Mouse (Mus musculus) layer of hippocampus, adult 11-12 months (tissue): ENCODE results near the gene Bmp3.

Experiments
- DNase-seq: peaks from one replicate; pipeline ENCODE4 v3.0.0; 2022; ENCODE audit warnings: low spot score

The Bmp3 gene

GRCm38 (mm10) chr5:98854264-98854626 lies at the start of gene Bmp3:
Gene Bmp3, plus strand, starts transcription at chr5:98854415.
- DNase-seq: no peak

DNA sequence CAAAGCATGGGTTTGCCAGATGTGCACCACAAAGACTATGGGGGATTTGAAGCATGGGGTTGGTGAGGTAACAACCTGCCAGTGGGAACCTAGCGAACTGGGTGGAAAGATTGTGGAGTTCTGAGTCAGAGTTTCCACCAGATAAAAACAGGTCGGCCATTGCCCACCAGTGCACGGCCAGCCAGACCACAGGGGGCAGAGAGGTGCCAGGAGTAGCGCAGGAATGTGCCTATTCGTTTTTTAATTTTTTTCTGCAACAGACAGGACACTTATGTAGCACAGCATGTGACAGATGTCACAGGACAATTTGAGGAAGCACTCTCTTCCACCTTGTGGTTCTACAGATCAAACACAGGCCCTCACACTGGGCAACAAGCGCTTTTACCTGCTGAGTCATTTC lies 49.5 kb upstream of the Bmp3 start:
- no peak for DNase-seq

- no peak for DNase-seq
Measured at GRCm38 (mm10) chr5:98806492-98806891, 47.7 kb upstream of the Bmp3 start.

- DNase-seq: no peak
Measured at GRCm38 (mm10) chr5:98807022-98807421, 47.2 kb upstream of the Bmp3 start.

DNA sequence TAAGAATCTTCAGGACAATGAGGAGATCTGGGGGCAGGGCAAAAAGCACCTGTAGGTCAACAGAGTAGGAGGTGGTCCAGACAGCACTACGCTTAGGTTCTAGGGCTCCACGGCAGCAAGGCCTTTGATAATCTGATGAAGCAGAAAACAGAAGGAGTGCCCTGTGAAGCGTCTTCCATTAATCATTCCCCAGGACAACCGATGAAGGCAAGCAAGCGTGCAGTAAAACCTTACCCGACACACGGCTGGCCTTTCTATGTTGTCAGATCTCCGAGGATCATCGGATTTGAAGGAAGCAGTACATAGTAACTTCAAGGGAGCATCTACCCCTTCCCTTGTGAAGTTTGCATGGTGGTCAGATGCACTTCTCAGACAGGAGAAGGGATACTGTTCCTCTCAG lies 46.3 kb upstream of the Bmp3 start:
- no peak for DNase-seq

GRCm38 (mm10) chr5:98812380-98812779 lies 41.8 kb upstream of the Bmp3 start:
- DNase-seq: no peak

- no peak for DNase-seq
Measured at GRCm38 (mm10) chr5:98815269-98815668, 38.9 kb upstream of the Bmp3 start.

DNA sequence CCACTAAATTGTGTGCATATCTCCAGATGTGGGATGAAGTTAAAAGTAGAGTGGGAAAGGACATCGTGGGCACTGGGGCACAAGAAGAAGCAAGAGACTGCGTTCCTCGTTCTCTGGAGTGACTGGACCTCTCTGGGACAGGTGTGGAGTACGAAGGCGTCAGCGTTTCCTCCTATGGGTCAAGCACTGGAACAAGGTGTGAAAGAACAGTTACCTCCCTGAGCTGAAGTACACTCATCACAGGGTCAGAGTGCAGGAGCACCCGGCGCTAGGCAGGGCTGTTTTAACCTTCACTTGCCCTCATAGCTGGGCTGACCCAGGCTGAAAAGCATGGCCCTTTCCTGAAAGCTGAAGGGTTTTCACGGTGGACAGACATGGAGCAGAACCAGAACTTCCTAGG lies 20.5 kb upstream of the Bmp3 start:
- DNase-seq: no peak

DNA sequence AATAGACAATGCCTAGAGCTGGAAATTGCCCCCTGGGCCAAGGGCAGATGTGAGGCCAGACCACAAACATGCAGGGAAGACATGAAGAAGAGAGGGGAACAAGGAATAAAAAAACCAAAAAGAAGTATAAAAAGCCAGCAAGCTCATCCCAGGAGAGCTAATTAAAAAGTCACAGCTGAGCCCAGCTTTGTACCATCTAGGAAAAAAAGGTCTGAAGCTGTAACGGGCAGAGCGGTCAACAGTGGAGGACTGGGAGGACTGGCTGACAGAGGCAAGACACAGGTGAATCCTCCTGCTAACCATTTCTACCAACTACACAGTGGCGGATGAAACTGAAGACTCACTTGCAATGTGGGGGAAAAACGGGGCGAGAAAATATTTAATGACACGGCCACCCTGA lies 19.9 kb upstream of the Bmp3 start:
- no peak for DNase-seq

GRCm38 (mm10) chr5:98842600-98843310 lies 11.5 kb upstream of the Bmp3 start:
- DNase-seq: no peak

DNA sequence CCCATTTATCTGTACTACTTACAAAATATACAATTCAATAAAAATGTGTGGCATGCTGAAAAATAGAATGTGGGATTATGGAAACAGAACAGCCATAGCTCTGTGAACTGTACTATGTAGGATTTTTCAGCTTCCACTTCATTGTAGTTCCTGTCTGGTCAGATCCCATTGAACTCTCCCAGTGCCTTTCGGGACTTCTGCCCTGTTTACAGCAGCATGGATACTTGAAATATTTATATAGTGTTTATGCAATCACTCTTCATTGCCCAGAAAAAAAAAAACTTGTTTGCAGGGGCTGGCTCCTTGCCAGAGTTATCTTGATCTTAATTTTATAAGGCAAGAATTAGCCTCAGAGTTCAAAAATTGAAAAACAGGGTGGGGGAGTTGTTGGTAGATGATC lies 9.6 kb upstream of the Bmp3 start:
- no peak for DNase-seq

DNA sequence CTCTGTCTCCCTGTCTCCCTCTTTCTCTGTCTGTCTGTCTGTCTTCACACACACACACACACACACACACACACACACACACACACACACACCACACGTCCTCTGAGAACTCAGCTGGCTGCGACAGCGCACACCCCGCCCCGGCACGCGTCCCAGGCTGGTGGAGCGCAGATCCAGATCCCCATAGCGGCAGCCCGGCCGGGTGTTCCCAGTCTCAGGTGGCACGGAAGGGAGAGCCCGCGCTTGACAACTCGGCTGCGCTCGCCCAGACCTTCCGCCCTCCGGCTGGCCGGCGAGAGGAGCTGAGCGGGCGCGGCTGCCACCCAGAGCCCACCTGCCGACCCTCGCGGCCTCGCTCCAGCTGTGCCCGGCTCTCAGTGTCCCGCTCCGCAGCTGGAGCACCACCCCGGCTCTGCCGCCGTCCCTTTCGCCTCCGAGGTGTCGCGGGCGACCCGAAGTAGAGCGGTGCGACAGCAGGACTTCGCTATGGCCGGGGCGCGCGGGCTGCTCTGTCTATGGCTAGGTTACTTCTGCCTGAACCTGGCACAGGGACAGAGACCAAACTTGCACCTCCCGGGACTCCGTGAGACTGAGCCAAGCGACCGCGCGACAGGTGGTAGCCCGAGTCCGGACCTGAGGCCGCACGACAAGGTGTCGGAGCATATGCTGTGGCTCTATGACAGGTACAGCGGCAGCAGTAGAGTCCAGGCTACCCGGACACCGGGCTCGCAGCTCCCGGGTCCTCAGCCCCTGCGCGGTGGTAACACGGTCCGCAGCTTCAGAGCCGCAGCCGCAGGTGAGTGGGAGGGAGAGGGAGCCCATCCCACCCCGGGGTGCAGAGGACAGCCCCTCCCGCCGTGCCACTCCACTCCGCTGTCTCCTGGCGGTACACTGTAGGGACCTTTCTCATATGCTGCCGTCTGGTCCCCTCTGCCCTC lies 681 bp downstream of the Bmp3 start:
- no peak for DNase-seq

DNA sequence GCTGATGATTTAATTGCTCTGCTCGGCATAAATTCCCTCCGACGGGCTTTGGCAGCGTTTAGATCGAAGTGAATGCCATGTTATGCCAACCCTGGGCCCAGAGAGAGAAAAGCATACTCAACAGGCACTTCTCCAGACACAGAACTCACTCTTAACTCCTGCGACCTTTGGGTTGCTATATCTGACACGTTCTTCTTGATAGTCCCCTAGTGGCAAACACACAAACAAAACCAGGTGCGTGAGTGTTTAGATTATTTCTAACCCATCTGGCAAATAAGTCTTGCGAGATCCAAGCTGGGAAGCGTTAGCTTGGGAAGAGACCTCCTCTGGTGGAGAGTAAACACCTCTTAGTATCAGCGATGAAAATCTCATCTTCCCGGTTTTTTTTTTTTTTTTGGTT lies 1.5 kb downstream of the Bmp3 start:
- no peak for DNase-seq

DNA sequence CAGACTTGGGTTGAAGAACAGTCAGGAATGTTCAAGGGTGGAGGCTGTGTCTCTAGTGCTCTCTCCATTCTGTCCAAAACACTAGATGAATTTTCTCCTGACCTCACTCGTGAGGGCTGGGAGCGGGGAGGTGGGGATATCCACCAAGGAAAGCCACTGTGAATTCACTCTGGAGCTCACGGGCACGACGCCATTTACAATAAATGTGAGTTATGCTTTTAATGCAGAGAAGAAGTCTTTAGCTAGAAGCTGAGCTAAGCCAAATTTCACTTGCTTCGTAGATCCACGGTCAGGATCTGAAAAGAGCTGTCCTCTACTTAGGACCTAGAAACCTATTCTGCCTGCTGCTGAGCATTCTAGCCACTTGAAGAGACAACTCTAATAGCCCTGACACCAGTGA lies 2.1 kb downstream of the Bmp3 start:
- DNase-seq: no peak

- peak; percentile 15 for DNase-seq
Measured at GRCm38 (mm10) chr5:98863891-98864290, 9.7 kb downstream of the Bmp3 start.

- DNase-seq: no peak
Measured at GRCm38 (mm10) chr5:98865146-98865545, 10.9 kb downstream of the Bmp3 start.

DNA sequence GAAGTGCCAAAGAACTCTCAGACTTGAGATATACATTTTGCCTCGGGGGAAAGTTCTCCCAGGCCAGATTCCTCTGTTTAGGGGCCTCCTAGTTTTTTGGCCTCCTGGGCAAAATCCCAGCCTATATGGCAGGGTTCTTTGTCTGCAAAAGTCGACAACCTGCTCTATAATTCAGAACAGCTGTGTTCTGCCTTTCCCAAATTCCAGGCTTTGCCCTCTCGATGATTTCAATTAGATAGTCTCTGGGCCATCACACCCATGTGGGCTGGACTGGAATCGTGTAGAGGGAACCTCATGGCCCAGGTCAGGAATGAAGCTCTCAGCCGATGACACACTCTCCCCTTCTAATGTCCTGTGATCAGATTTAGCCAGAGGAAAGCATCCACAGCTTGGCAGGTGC lies 21.8 kb downstream of the Bmp3 start:
- no peak for DNase-seq

- DNase-seq: peak; percentile 66
Measured at GRCm38 (mm10) chr5:98878891-98879290, 24.7 kb downstream of the Bmp3 start.

- no peak for DNase-seq
Measured at GRCm38 (mm10) chr5:98882096-98882495, 27.9 kb downstream of the Bmp3 start.

GRCm38 (mm10) chr5:98890544-98891050 lies 36.4 kb downstream of the Bmp3 start:
- DNase-seq: no peak

DNA sequence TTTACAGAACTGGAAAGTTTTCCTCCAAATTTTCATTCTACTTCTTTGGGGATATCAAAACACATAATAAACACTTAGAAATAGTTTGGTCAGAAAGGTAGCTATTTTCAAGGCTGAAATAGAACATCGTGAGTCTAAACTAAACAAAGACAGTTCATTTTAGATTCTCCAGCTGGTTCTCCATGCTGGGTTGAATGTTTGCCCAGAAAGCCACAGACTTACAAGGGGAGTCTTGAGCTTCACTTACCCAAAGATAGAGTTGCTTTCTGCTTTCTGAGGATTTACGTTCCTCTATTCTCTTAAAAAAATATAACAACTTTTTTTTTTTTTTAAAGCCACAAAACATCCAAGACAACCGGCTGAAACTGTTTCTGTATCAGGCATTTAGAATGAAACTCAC lies 40.1 kb downstream of the Bmp3 start:
- peak; percentile 5 for DNase-seq

DNA sequence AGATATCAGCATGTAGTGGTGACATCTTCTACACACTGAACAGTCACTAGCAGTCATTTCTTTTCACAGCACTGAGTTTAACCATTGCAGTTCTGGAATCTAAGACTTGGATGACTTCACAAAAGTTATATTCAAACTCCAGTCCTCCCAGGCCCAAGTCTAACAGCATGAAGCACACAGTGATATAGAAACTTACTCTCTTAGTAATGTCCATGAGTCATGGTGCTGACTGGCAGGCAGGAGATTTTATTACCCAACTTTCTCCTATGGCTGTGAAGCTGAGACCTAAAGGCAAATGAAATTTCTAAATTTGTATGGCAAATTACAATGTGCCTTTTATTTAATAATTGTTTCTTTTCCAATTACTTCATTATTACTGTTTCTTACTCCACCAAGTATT lies 43.7 kb downstream of the Bmp3 start:
- DNase-seq: no peak

DNA sequence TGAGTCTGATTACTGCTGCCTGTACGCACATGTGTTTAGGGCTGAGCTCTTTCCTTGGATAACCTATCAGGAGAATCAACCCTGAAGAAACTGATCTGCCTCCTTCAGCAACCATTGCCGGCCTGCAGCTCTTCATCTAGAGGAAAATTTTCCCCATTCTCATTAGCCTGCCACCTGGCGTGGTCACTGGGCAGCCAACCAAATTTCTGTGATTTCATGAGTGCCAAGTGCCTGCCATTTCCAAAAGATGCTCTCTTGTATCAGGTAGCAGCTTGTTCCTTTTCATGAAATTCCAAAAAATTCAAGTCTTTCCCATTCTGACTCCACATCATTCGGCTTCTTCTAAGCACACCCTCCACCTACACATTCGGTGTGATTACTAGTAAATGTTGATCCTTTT lies 46.7 kb downstream of the Bmp3 start:
- no peak for DNase-seq
